Mouse (Mus musculus): Measurements from ENCODE around the gene 1700003E16Rik. TPM values are rescaled to one million over a fixed set of nuclear protein-coding genes. Genes with fewer than 3 reads are reported as not detected.

Gene 1700003E16Rik
- polyA plus RNA-seq, 1 experiment from 2014 or later: 1.8 TPM

DNA sequence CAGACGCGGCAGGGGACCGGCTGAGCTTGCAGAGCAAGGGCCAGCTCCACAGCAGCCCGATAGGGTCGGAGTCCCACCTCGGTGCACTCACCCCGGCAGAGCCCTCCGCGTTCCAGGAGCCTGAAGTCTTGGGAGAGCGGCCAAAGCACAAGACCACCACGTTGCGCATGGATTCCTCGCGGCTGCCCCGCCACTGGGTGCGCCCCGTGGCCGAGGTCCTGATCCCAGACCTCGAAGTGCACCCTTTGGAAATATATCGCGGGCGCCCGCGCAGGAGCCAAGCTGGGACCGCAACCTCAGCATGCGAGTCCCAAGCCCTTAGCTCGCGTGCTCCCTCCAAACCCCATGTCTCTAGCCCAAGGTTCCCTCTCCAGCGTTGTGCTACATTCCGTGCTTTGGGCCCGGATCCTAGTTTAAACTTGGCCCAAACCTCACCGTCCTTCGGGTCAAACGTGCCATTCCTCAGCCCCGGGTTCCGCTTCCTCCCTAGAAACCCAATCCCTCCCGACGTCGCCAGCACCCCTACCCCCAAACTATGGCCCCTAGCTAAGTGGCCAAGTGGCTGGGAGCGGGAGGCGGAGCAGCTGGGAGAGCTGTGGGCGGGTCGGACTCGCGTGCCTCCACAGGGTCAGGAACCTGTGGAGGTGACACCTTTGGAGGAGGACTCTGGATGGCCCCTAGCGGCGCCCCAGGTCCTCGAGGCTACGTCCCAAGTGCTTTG, 5.9 kb downstream of the 1700003E16Rik start:
- ATAC-seq (ENCODE audit: insufficient number of reproducible peaks, insufficient read depth, low FRiP score, low TSS enrichment, low read depth): no peak
- Histone ChIP-seq H3K4me1 (replicated peaks) (peaks cover 30% of the 10 kb centered on the region), H3K9me3 (no peaks in the 10 kb centered on the region), H3K4me2 (peak overlapping the region; percentile 75), H3K36me3 (no peaks in the 10 kb centered on the region), H3K9ac (replicated peaks) (peak overlapping the region; percentile 58), H3K4me3 (replicated peaks) (peak overlapping the region; percentile 46), H3K27ac (no peak overlapping the region), H3K27me3 (peaks cover 36% of the 10 kb centered on the region)
- WGBS: under 1% methylated on average over 49 of the region's 49 CpGs

DNA sequence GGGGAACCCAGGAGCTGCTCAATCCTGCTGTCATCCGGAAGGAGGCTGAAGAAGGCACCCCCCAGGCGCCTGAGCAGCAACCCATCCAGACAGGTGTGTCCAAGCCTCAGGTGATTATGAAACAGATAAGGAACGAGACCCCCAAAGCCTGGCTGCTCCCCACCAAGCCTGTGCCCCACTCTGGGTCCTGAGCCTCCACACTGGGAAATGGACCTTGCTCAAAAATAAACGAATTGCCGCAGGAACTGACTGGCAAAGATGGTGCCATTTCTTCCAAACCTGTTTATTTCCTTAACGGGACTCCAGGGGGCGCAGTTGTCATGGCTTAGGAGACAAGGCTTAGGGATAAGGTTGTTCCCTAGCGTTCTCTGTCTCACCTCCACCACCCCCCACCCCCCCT, 6.5 kb downstream of the 1700003E16Rik start:
- H3K4me3 ChIP-seq (replicated peaks): peak overlapping the region; percentile 46
- H3K27me3 ChIP-seq: peaks cover 36% of the 10 kb centered on the region
- peak overlapping the region; percentile 58 for H3K9ac ChIP-seq (replicated peaks)
- no peak overlapping the region for H3K27ac ChIP-seq
- 2% methylated on average over 8 of the region's 8 CpGs for WGBS
- H3K4me1 ChIP-seq (replicated peaks): peaks cover 34% of the 10 kb centered on the region
- H3K4me2 ChIP-seq: peak overlapping the region; percentile 75
- H3K9me3 ChIP-seq: no peaks in the 10 kb centered on the region
- H3K36me3 ChIP-seq: no peaks in the 10 kb centered on the region
- ATAC-seq (ENCODE audit: insufficient number of reproducible peaks, insufficient read depth, low FRiP score, low TSS enrichment, low read depth): no peak

- WGBS: 7% methylated on average over 6 of the region's 6 CpGs
- Histone ChIP-seq H3K27ac (0 out of 2 replicates have a peak overlapping the region, but pooled peaks have one; percentile 37), H3K4me2 (peak overlapping the region; percentile 78), H3K4me1 (replicated peaks) (peaks cover 34% of the 10 kb centered on the region), H3K9ac (replicated peaks) (peak overlapping the region; percentile 89), H3K4me3 (replicated peaks) (peak overlapping the region; percentile 83), H3K36me3 (no peaks in the 10 kb centered on the region), H3K9me3 (no peaks in the 10 kb centered on the region), H3K27me3 (peaks cover 32% of the 10 kb centered on the region)
- no peak for ATAC-seq (ENCODE audit: insufficient number of reproducible peaks, insufficient read depth, low FRiP score, low TSS enrichment, low read depth)
Measured at GRCm38 (mm10) chr6:83165026-83165606, 8.9 kb downstream of the 1700003E16Rik start.

GRCm38 (mm10) chr6:83165607-83166242, 9.5 kb downstream of the 1700003E16Rik start, which contains the start of gene Dctn1:
Gene Dctn1, plus strand, starts transcription at chr6:83165920.
- H3K9me3 ChIP-seq: no peaks in the 10 kb centered on the region
- H3K4me1 ChIP-seq (replicated peaks): peaks cover 34% of the 10 kb centered on the region
- H3K4me2 ChIP-seq: peak within 1 kb of the TSS; percentile 78
- H3K27me3 ChIP-seq: peaks cover 26% of the 10 kb centered on the region
- peak within 1 kb of the TSS; percentile 89 for H3K9ac ChIP-seq (replicated peaks)
- H3K27ac ChIP-seq: peak within 1 kb of the TSS; percentile 83
- no peaks in the 10 kb centered on the region for H3K36me3 ChIP-seq
- peak; percentile 48; the same call in 1 of the 2 replicates for ATAC-seq (ENCODE audit: insufficient number of reproducible peaks, insufficient read depth, low FRiP score, low TSS enrichment, low read depth)
- H3K4me3 ChIP-seq (replicated peaks): peak within 1 kb of the TSS; percentile 83
- WGBS: under 1% methylated on average over 53 of the region's 58 CpGs

DNA sequence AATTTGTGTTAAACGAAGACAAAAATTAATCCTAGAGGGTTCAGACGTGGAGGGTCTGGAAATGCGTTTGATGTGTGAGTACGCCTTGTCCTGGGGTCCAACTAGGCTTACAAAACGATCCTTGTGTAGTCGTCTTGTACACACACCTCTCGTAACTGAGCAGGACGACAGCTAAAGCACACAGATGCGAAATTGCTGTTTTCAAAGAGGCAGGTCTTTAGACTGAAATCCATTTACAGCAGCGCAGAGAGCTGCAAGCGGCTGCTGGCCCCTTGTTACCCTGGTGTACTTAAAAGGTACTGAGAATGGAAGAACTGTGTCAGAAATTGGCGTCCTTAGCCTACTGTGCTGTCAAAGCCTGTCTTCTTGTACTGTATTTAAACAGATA, 10.0 kb downstream of the 1700003E16Rik start:
- Histone ChIP-seq H3K27me3 (peaks cover 21% of the 10 kb centered on the region), H3K4me1 (replicated peaks) (peaks cover 34% of the 10 kb centered on the region), H3K9ac (replicated peaks) (peak overlapping the region; percentile 89), H3K4me3 (replicated peaks) (peak overlapping the region; percentile 83), H3K4me2 (peak overlapping the region; percentile 78), H3K27ac (peak overlapping the region; percentile 83), H3K9me3 (no peaks in the 10 kb centered on the region), H3K36me3 (no peaks in the 10 kb centered on the region)
- WGBS: under 1% methylated on average over 12 of the region's 12 CpGs
- ATAC-seq (ENCODE audit: insufficient number of reproducible peaks, insufficient read depth, low FRiP score, low TSS enrichment, low read depth): peak; percentile 8; the same call in 1 of the 2 replicates

DNA sequence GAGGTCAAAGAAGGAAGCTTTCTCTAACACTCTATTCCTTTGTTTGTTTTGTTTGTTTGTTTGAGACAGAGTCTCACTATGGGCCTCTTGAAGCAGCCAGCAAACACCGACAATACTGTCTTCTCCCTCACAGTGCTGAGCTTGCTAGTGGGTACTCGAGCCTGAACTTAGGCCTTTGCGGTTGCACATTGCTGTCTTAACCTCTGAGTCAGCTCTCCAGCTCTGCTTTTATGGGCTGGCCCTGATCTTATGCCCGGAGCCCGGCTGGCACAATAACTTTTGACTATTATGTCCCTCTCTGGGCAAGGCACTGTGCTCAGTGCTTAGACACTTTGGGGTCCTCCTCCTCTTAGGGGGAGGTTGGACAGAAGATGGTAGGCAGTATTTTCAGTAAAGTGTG, 13.7 kb downstream of the 1700003E16Rik start:
- Histone ChIP-seq H3K9ac (replicated peaks) (no peak overlapping the region), H3K4me3 (replicated peaks) (no peak overlapping the region), H3K36me3 (0 out of 2 replicates have a peak, but pooled peaks cover 6% of the 10 kb centered on the region), H3K4me1 (replicated peaks) (peaks cover 20% of the 10 kb centered on the region), H3K27ac (no peak overlapping the region), H3K4me2 (no peak overlapping the region), H3K27me3 (no peaks in the 10 kb centered on the region), H3K9me3 (no peaks in the 10 kb centered on the region)
- ATAC-seq (ENCODE audit: insufficient number of reproducible peaks, insufficient read depth, low FRiP score, low TSS enrichment, low read depth): no peak
- 87% methylated on average over 5 of the region's 5 CpGs for WGBS

GRCm38 (mm10) chr6:83171063-83171462, 14.9 kb downstream of the 1700003E16Rik start:
- H3K27ac ChIP-seq: no peak overlapping the region
- H3K4me2 ChIP-seq: no peak overlapping the region
- ATAC-seq (ENCODE audit: insufficient number of reproducible peaks, insufficient read depth, low FRiP score, low TSS enrichment, low read depth): no peak
- H3K9me3 ChIP-seq: no peaks in the 10 kb centered on the region
- H3K4me1 ChIP-seq (replicated peaks): peaks cover 16% of the 10 kb centered on the region
- no peaks in the 10 kb centered on the region for H3K27me3 ChIP-seq
- H3K4me3 ChIP-seq (replicated peaks): no peak overlapping the region
- H3K36me3 ChIP-seq: peaks cover 10% of the 10 kb centered on the region
- 77% methylated on average over 5 of the region's 5 CpGs for WGBS
- no peak overlapping the region for H3K9ac ChIP-seq (replicated peaks)

- Histone ChIP-seq H3K4me2 (no peak overlapping the region), H3K27me3 (no peaks in the 10 kb centered on the region), H3K4me1 (replicated peaks) (peaks cover 4% of the 10 kb centered on the region; the same call in 1 of the 2 replicates), H3K4me3 (replicated peaks) (no peak overlapping the region), H3K9ac (replicated peaks) (no peak overlapping the region), H3K9me3 (no peaks in the 10 kb centered on the region), H3K27ac (no peak overlapping the region), H3K36me3 (peaks cover 13% of the 10 kb centered on the region)
- 75% methylated on average over 9 of the region's 9 CpGs for WGBS
- no peak for ATAC-seq (ENCODE audit: insufficient number of reproducible peaks, insufficient read depth, low FRiP score, low TSS enrichment, low read depth)
Measured at GRCm38 (mm10) chr6:83172240-83172920, 16.2 kb downstream of the 1700003E16Rik start.

- peaks cover 20% of the 10 kb centered on the region for H3K4me1 ChIP-seq (replicated peaks)
- no peak overlapping the region for H3K4me3 ChIP-seq (replicated peaks)
- no peak overlapping the region for H3K4me2 ChIP-seq
- 87% methylated on average over 8 of the region's 8 CpGs for WGBS
- H3K27me3 ChIP-seq: no peaks in the 10 kb centered on the region
- no peak overlapping the region for H3K27ac ChIP-seq
- peaks cover 13% of the 10 kb centered on the region for H3K36me3 ChIP-seq
- no peak for ATAC-seq (ENCODE audit: insufficient number of reproducible peaks, insufficient read depth, low FRiP score, low TSS enrichment, low read depth)
- no peaks in the 10 kb centered on the region for H3K9me3 ChIP-seq
- H3K9ac ChIP-seq (replicated peaks): no peak overlapping the region
Measured at GRCm38 (mm10) chr6:83175996-83176395, 19.8 kb downstream of the 1700003E16Rik start.

GRCm38 (mm10) chr6:83179390-83180117, 23.4 kb downstream of the 1700003E16Rik start:
- peak; percentile 57 for ATAC-seq (ENCODE audit: insufficient number of reproducible peaks, insufficient read depth, low FRiP score, low TSS enrichment, low read depth)
- peaks cover 33% of the 10 kb centered on the region for H3K36me3 ChIP-seq
- WGBS: 19% methylated on average over 12 of the region's 12 CpGs
- peak overlapping the region; percentile 59 for H3K4me2 ChIP-seq
- H3K27ac ChIP-seq: no peak overlapping the region
- peak overlapping the region; percentile 47 for H3K9ac ChIP-seq (replicated peaks)
- peak overlapping the region; percentile 35 for H3K4me3 ChIP-seq (replicated peaks)
- no peaks in the 10 kb centered on the region for H3K27me3 ChIP-seq
- H3K4me1 ChIP-seq (replicated peaks): peaks cover 16% of the 10 kb centered on the region
- H3K9me3 ChIP-seq: no peaks in the 10 kb centered on the region

Data from limb, embryonic 12.5 days (tissue).